Mouse (Mus musculus): ENCODE data around the gene Gm973. TPM values are rescaled to one million over a fixed set of nuclear protein-coding genes. Genes with fewer than 3 reads are reported as not detected.
A peak's percentile ranks its signal among the peaks of the same experiment; 100 is the strongest.

Gm973 gene
- polyA plus RNA-seq, 1 experiment from 2014 or later, result 8.1 TPM

GRCm38 (mm10) chr1:59550996-59551395 lies 34.9 kb downstream of the Gm973 start:
- ATAC-seq (ENCODE audit: low FRiP score, low read depth), result no peak
- Histone ChIP-seq H3K9me3 (no peaks in the 10 kb centered on the region), H3K27me3 (no peaks in the 10 kb centered on the region), H3K27ac (replicated peaks) (no peak overlapping the region), H3K4me1 (replicated peaks) (peaks cover 9% of the 10 kb centered on the region), H3K4me2 (no peak overlapping the region), H3K9ac (no peak overlapping the region), H3K4me3 (no peak overlapping the region), H3K36me3 (no peaks in the 10 kb centered on the region)
- WGBS, result 61% methylated on average over 11 of the region's 11 CpGs

GRCm38 (mm10) chr1:59553708-59554107 lies 37.6 kb downstream of the Gm973 start:
- peak; percentile 82 for ATAC-seq (ENCODE audit: low FRiP score, low read depth)
- 33% methylated on average over 5 of the region's 5 CpGs for whole genome bisulfite sequencing

GRCm38 (mm10) chr1:59563581-59563980 lies 47.5 kb downstream of the Gm973 start:
- Histone ChIP-seq H3K27ac (replicated peaks) (no peak overlapping the region), H3K36me3 (no peaks in the 10 kb centered on the region), H3K4me2 (no peak overlapping the region), H3K4me3 (no peak overlapping the region), H3K27me3 (no peaks in the 10 kb centered on the region), H3K4me1 (replicated peaks) (0 out of 2 replicates have a peak, but pooled peaks cover 4% of the 10 kb centered on the region), H3K9ac (no peak overlapping the region), H3K9me3 (no peaks in the 10 kb centered on the region)
- 60% methylated on average over 2 of the region's 2 CpGs for WGBS
- ATAC-seq (ENCODE audit: low FRiP score, low read depth), result no peak

More at GRCm38 (mm10) chr1:59553708-59554107, 37.6 kb downstream of the Gm973 start:
- H3K27ac ChIP-seq (replicated peaks), result no peak overlapping the region
- H3K4me3 ChIP-seq, result no peak overlapping the region
- H3K4me2 ChIP-seq, result no peak overlapping the region
- H3K9ac ChIP-seq, result no peak overlapping the region
- H3K36me3 ChIP-seq, result no peaks in the 10 kb centered on the region
- H3K4me1 ChIP-seq (replicated peaks), result peaks cover 9% of the 10 kb centered on the region
- no peaks in the 10 kb centered on the region for H3K27me3 ChIP-seq
- no peaks in the 10 kb centered on the region for H3K9me3 ChIP-seq

DNA sequence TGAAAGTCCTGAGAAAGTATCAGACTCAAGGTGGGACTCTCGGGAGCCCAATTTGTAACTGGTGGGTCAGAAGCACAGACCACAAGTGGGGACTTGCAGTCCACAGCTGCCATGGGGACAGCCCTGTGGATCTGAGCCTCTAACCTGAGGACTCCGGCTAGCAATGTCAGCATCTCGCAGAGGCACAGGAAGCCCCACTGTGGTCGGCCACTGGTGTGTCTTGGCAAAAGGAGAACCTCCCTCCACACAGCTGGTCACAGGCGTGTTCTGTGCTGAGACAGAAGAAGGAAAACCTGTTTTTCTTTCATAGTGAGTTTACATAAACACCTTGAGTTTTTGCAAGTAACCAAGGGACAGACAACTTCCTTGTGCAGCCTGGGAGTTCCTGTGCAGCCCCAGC lies 49.7 kb downstream of the Gm973 start:
- H3K9me3 ChIP-seq, result no peaks in the 10 kb centered on the region
- no peak overlapping the region for H3K27ac ChIP-seq (replicated peaks)
- no peaks in the 10 kb centered on the region for H3K36me3 ChIP-seq
- H3K9ac ChIP-seq, result no peak overlapping the region
- no peaks in the 10 kb centered on the region for H3K27me3 ChIP-seq
- H3K4me1 ChIP-seq (replicated peaks), result 0 out of 2 replicates have a peak, but pooled peaks cover 4% of the 10 kb centered on the region
- no peak for ATAC-seq (ENCODE audit: low FRiP score, low read depth)
- 85% methylated on average over 5 of the region's 5 CpGs for WGBS
- no peak overlapping the region for H3K4me2 ChIP-seq
- no peak overlapping the region for H3K4me3 ChIP-seq

- no peaks in the 10 kb centered on the region for H3K36me3 ChIP-seq
- no peak overlapping the region for H3K4me3 ChIP-seq
- H3K9me3 ChIP-seq, result no peaks in the 10 kb centered on the region
- ATAC-seq (ENCODE audit: low FRiP score, low read depth), result no peak
- no peaks in the 10 kb centered on the region for H3K27me3 ChIP-seq
- H3K4me1 ChIP-seq (replicated peaks), result 0 out of 2 replicates have a peak, but pooled peaks cover 4% of the 10 kb centered on the region
- H3K27ac ChIP-seq (replicated peaks), result no peak overlapping the region
- WGBS, result 82% methylated on average over 7 of the region's 7 CpGs
- no peak overlapping the region for H3K9ac ChIP-seq
- H3K4me2 ChIP-seq, result no peak overlapping the region
Observed at GRCm38 (mm10) chr1:59566281-59566680, 50.2 kb downstream of the Gm973 start.

GRCm38 (mm10) chr1:59566926-59567325 lies 50.9 kb downstream of the Gm973 start:
- no peaks in the 10 kb centered on the region for H3K27me3 ChIP-seq
- 62% methylated on average over 6 of the region's 6 CpGs for WGBS
- ATAC-seq (ENCODE audit: low FRiP score, low read depth), result no peak
- no peaks in the 10 kb centered on the region for H3K9me3 ChIP-seq
- H3K27ac ChIP-seq (replicated peaks), result no peak overlapping the region; the same call in 1 of the 2 replicates
- no peak overlapping the region for H3K4me2 ChIP-seq
- no peak overlapping the region for H3K4me3 ChIP-seq
- H3K9ac ChIP-seq, result no peak overlapping the region
- 0 out of 2 replicates have a peak, but pooled peaks cover 4% of the 10 kb centered on the region for H3K4me1 ChIP-seq (replicated peaks)
- no peaks in the 10 kb centered on the region for H3K36me3 ChIP-seq

DNA sequence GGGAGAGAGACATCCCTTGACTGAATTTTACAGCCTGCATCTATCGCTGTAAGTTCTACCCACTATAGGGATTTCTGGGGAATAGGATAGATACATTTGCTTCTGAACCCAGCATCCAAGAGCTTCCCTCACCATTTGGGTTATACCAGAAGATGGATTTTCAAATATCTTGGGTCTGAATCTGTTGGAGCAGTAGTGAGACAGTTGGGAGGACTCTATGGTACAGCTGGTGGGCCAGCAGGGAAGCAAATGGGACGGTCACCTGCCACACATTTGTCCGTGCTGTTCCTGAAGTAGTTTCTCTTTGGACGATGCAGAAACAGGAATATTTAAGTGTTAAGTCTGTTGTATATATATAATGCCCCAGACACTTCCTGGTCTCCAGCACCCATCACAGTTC lies 51.5 kb downstream of the Gm973 start:
- H3K4me3 ChIP-seq, result no peak overlapping the region
- WGBS, result 88% methylated on average over 4 of the region's 4 CpGs
- no peaks in the 10 kb centered on the region for H3K9me3 ChIP-seq
- no peak overlapping the region for H3K4me2 ChIP-seq
- no peak overlapping the region for H3K9ac ChIP-seq
- no peaks in the 10 kb centered on the region for H3K27me3 ChIP-seq
- H3K4me1 ChIP-seq (replicated peaks), result 0 out of 2 replicates have a peak, but pooled peaks cover 4% of the 10 kb centered on the region
- no peaks in the 10 kb centered on the region for H3K36me3 ChIP-seq
- ATAC-seq (ENCODE audit: low FRiP score, low read depth), result no peak
- no peak overlapping the region; the same call in 1 of the 2 replicates for H3K27ac ChIP-seq (replicated peaks)

DNA sequence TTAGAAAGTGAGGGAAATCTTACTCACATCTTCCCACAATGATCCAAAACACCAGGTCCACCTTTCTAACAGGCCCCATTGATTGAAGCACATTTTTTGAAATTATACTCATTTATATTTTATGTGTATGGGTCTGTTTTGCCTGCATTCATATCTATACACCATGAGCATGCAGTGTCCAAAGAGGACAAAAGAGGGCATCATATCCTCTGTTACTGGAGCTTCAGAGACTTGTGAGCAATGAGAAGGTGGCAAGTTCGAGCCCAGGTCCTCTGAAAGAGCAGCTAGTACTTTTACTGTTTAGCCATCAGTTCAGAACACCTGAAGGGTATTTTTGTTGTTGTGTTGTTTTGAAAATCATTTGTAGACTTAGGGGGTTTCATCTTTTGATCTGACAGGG lies 52.2 kb downstream of the Gm973 start:
- 95% methylated on average over 1 of the region's 1 CpGs for WGBS
- Histone ChIP-seq H3K27ac (replicated peaks) (no peak overlapping the region), H3K36me3 (no peaks in the 10 kb centered on the region), H3K4me1 (replicated peaks) (0 out of 2 replicates have a peak, but pooled peaks cover 4% of the 10 kb centered on the region), H3K4me2 (no peak overlapping the region), H3K9me3 (no peaks in the 10 kb centered on the region), H3K4me3 (no peak overlapping the region), H3K27me3 (no peaks in the 10 kb centered on the region), H3K9ac (no peak overlapping the region)
- ATAC-seq (ENCODE audit: low FRiP score, low read depth), result no peak

GRCm38 (mm10) chr1:59569301-59569700 lies 53.2 kb downstream of the Gm973 start:
- Histone ChIP-seq H3K27ac (replicated peaks) (no peak overlapping the region), H3K36me3 (no peaks in the 10 kb centered on the region), H3K27me3 (no peaks in the 10 kb centered on the region), H3K4me1 (replicated peaks) (peaks cover 12% of the 10 kb centered on the region), H3K9me3 (no peaks in the 10 kb centered on the region), H3K9ac (no peak overlapping the region), H3K4me2 (no peak overlapping the region), H3K4me3 (no peak overlapping the region)
- WGBS, result 93% methylated on average over 5 of the region's 5 CpGs
- no peak for ATAC-seq (ENCODE audit: low FRiP score, low read depth)

GRCm38 (mm10) chr1:59570767-59571166 lies 54.7 kb downstream of the Gm973 start:
- Histone ChIP-seq H3K36me3 (no peaks in the 10 kb centered on the region), H3K4me3 (no peak overlapping the region), H3K27me3 (no peaks in the 10 kb centered on the region), H3K27ac (replicated peaks) (no peak overlapping the region), H3K9me3 (no peaks in the 10 kb centered on the region), H3K4me2 (no peak overlapping the region), H3K4me1 (replicated peaks) (peaks cover 14% of the 10 kb centered on the region), H3K9ac (no peak overlapping the region)
- WGBS, result 78% methylated on average over 4 of the region's 4 CpGs
- ATAC-seq (ENCODE audit: low FRiP score, low read depth), result no peak

DNA sequence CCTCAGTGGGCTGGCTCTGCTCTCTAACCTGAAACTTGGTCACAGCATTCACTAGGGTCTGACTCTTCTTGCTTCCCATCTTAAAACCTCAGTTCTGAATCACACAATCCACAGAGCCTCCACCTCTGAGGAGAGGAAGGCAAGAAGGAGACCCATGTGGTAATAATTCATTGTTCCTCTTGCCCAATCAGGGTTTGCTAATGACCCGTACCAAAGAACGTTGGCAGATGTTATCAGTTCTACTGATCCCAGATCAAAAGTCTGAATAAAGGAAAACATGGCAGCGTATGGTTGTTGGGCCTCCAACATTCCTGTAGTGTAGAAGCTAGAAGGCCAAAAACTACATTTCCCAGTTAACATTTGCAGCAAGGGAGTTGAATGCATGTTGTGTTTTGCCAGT lies 55.4 kb downstream of the Gm973 start:
- no peak overlapping the region for H3K9ac ChIP-seq
- WGBS, result 90% methylated on average over 3 of the region's 3 CpGs
- H3K4me3 ChIP-seq, result no peak overlapping the region
- H3K27ac ChIP-seq (replicated peaks), result no peak overlapping the region
- peaks cover 11% of the 10 kb centered on the region for H3K4me1 ChIP-seq (replicated peaks)
- no peaks in the 10 kb centered on the region for H3K36me3 ChIP-seq
- no peaks in the 10 kb centered on the region for H3K27me3 ChIP-seq
- no peak overlapping the region for H3K4me2 ChIP-seq
- H3K9me3 ChIP-seq, result no peaks in the 10 kb centered on the region
- no peak for ATAC-seq (ENCODE audit: low FRiP score, low read depth)

DNA sequence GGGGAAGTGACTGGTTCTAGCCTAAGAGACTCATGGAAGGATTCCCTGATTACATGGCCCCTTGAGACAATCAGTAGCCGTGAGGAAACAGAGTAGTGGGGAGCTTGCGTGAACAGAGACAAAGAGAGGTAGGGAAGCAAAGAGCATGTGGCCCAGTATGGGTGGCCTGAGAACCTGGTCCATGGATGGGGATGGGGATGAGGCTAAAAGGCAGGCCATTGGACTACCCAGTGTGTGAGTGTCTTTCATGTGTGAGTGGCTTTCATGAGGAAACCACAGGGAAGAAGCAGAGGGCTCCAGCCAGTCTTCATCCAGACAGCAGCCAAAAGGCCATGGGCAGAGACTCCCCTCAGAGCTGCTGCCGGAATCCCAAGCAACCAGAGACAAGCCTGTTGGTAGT lies 57.8 kb downstream of the Gm973 start:
- H3K9ac ChIP-seq, result no peak overlapping the region; the same call in 1 of the 2 replicates
- WGBS, result 44% methylated on average over 3 of the region's 3 CpGs
- H3K27ac ChIP-seq (replicated peaks), result peak overlapping the region; percentile 77
- H3K9me3 ChIP-seq, result no peaks in the 10 kb centered on the region
- H3K27me3 ChIP-seq, result no peaks in the 10 kb centered on the region
- no peak overlapping the region for H3K4me3 ChIP-seq
- no peaks in the 10 kb centered on the region for H3K36me3 ChIP-seq
- peak overlapping the region; percentile 64; the same call in 1 of the 2 replicates for H3K4me2 ChIP-seq
- peak; percentile 20; the same call in 1 of the 2 replicates for ATAC-seq (ENCODE audit: low FRiP score, low read depth)
- peaks cover 10% of the 10 kb centered on the region for H3K4me1 ChIP-seq (replicated peaks)

Measured in hindbrain, embryonic 15.5 days (tissue).